Mouse (Mus musculus): ENCODE results near the gene Cyp26b1. TPM values are rescaled to one million over a fixed set of nuclear protein-coding genes. Genes with fewer than 3 reads are reported as not detected.

Gene Cyp26b1
- polyA plus RNA-seq, 1 experiment from 2014 or later: 10.2 TPM

DNA sequence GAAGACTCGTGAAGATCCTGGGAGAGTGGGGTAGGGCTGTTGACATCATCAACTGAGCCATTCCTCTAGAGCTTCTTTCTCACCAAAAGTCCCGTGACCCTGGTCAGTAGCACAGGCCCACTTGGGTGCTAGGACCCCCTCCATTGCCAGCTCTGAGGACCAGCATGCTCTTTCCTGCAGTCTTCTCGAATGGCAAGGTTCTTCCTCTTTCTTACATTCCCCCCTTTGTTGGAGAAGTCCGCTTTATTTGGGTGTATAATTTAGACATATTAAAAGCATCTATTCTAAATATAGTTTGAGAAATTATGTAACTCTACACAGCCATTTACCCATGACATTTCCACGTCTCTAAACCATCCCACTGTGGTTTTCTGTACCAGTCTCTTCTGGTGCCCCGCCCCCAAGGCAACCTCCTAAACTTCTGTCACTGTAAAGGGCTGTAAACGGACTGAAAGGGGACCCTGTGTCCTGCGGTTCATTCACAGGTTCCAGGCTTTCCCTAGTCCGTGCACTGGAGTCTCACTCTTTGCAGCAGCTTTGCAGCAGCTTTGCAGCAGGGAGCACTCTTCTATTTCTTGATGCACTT is 43.8 kb downstream of the Cyp26b1 start:
- Histone ChIP-seq H3K9ac (ENCODE audit: low read depth, low read length) (no peak overlapping the region), H3K36me3 (ENCODE audit: control insufficient read depth, insufficient read depth, low read length) (no peaks in the 10 kb centered on the region), H3K27ac (ENCODE audit: low read length) (no peak overlapping the region), H3K9me3 (replicated peaks; ENCODE audit: control insufficient read depth, low read length, poor library complexity, severe bottlenecking) (no peaks in the 10 kb centered on the region), H3K27me3 (ENCODE audit: control insufficient read depth, insufficient read depth, low read depth, low read length) (no peaks in the 10 kb centered on the region), H3K4me3 (ENCODE audit: low read depth, low read length) (no peak overlapping the region), H3K4me2 (ENCODE audit: low read length) (no peak overlapping the region), H3K4me1 (ENCODE audit: control insufficient read depth, insufficient read depth, low read length) (no peaks in the 10 kb centered on the region)
- WGBS: 76% methylated on average over 9 of the region's 9 CpGs
- no peak for ATAC-seq

DNA sequence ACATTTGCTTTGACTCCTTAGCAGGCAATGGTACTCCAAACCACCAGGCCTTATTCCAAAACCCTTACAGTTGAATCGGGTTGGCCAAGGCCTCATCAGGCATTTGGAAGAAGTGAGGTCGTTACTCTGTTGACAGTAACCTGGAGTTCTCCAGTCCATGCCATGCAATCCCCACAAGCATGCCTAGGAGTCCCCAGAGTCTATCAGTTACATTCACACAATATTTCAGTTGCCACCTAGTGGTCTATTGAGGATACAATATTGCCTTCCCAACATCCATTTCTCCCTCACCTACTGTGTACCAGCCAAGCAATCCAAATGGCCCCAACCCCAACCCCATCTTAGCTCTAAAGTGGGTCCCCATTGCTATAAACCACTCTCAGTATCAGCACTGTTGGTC is 48.3 kb downstream of the Cyp26b1 start:
- H3K27me3 ChIP-seq (ENCODE audit: control insufficient read depth, insufficient read depth, low read depth, low read length): no peaks in the 10 kb centered on the region
- no peaks in the 10 kb centered on the region for H3K4me1 ChIP-seq (ENCODE audit: control insufficient read depth, insufficient read depth, low read length)
- no peak for ATAC-seq
- no peaks in the 10 kb centered on the region for H3K9me3 ChIP-seq (replicated peaks; ENCODE audit: control insufficient read depth, low read length, poor library complexity, severe bottlenecking)
- H3K9ac ChIP-seq (ENCODE audit: low read depth, low read length): no peak overlapping the region
- no peak overlapping the region for H3K4me3 ChIP-seq (ENCODE audit: low read depth, low read length)
- no peak overlapping the region for H3K27ac ChIP-seq (ENCODE audit: low read length)
- WGBS: 79% methylated on average over 2 of the region's 2 CpGs
- no peaks in the 10 kb centered on the region for H3K36me3 ChIP-seq (ENCODE audit: control insufficient read depth, insufficient read depth, low read length)
- H3K4me2 ChIP-seq (ENCODE audit: low read length): no peak overlapping the region

DNA sequence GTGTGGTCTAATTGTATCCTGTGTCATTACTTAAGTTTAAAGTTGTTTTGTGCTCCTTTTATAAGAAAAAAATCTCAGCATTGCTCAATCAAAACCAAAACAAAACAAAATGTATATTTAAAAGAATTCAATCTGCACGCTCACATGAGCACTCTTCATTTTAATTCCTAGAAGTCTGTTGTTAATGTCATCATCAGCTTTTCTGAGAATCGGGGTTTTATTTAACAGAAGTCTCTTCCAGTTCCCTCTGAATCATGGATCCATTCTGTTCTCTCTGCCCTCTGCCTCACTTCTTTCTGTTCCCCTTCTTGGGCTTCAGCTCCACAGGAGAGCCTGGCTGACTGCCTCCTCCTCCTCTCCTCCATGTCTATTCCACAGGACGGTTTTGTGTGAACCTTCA is 49.3 kb downstream of the Cyp26b1 start:
- WGBS: 89% methylated on average over 3 of the region's 3 CpGs
- Histone ChIP-seq H3K9me3 (replicated peaks; ENCODE audit: control insufficient read depth, low read length, poor library complexity, severe bottlenecking) (no peaks in the 10 kb centered on the region), H3K4me3 (ENCODE audit: low read depth, low read length) (no peak overlapping the region), H3K36me3 (ENCODE audit: control insufficient read depth, insufficient read depth, low read length) (no peaks in the 10 kb centered on the region), H3K4me1 (ENCODE audit: control insufficient read depth, insufficient read depth, low read length) (no peaks in the 10 kb centered on the region), H3K27ac (ENCODE audit: low read length) (no peak overlapping the region), H3K4me2 (ENCODE audit: low read length) (no peak overlapping the region), H3K27me3 (ENCODE audit: control insufficient read depth, insufficient read depth, low read depth, low read length) (no peaks in the 10 kb centered on the region), H3K9ac (ENCODE audit: low read depth, low read length) (no peak overlapping the region)
- no peak for ATAC-seq

DNA sequence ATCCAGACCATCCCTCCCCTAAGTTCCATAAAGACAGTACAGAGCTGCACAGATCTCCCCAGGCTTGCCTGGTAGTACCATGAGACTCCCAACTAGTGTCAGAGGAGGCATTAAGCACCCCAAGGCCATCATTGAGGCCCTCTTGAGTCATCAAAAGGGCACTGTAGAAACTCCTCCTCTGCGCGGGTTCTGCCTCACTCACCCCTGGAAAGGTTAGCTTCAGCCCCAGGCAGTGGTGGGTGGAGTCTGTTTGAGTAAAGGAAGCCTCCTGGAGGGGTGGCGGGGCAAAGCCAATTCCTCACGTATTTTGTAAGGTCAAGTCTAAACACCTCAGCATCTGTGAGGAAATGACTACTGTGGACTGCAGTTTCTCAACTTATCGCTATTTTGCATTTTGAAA is 50.2 kb downstream of the Cyp26b1 start:
- H3K36me3 ChIP-seq (ENCODE audit: control insufficient read depth, insufficient read depth, low read length): no peaks in the 10 kb centered on the region
- H3K9ac ChIP-seq (ENCODE audit: low read depth, low read length): no peak overlapping the region
- no peak for ATAC-seq
- H3K9me3 ChIP-seq (replicated peaks; ENCODE audit: control insufficient read depth, low read length, poor library complexity, severe bottlenecking): no peaks in the 10 kb centered on the region
- no peak overlapping the region for H3K4me3 ChIP-seq (ENCODE audit: low read depth, low read length)
- no peak overlapping the region for H3K27ac ChIP-seq (ENCODE audit: low read length)
- 35% methylated on average over 5 of the region's 5 CpGs for WGBS
- no peaks in the 10 kb centered on the region for H3K4me1 ChIP-seq (ENCODE audit: control insufficient read depth, insufficient read depth, low read length)
- H3K27me3 ChIP-seq (ENCODE audit: control insufficient read depth, insufficient read depth, low read depth, low read length): no peaks in the 10 kb centered on the region
- H3K4me2 ChIP-seq (ENCODE audit: low read length): no peak overlapping the region

DNA sequence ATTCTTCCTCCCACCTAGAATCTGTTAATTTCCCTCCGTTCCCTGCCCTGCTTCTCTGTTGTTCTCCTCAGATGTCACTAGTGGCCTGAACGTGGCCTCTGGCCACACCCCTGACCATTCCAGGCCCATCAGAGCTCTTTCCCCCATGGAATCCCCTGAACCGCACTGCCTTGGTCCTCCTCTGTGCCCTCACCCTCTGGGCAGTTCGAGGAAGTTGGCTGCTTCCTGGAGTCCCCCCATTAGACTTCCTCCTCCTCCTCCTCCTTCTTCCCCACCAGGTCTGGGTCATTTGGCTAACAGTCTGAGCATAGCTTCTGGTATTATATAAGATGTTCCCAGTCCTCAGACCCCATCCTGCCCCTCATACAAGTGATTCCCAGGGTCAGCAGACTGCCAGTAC is 53.8 kb downstream of the Cyp26b1 start:
- Histone ChIP-seq H3K27me3 (ENCODE audit: control insufficient read depth, insufficient read depth, low read depth, low read length) (no peaks in the 10 kb centered on the region), H3K4me3 (ENCODE audit: low read depth, low read length) (no peak overlapping the region), H3K36me3 (ENCODE audit: control insufficient read depth, insufficient read depth, low read length) (no peaks in the 10 kb centered on the region), H3K9me3 (replicated peaks; ENCODE audit: control insufficient read depth, low read length, poor library complexity, severe bottlenecking) (no peaks in the 10 kb centered on the region), H3K9ac (ENCODE audit: low read depth, low read length) (no peak overlapping the region), H3K4me2 (ENCODE audit: low read length) (no peak overlapping the region), H3K4me1 (ENCODE audit: control insufficient read depth, insufficient read depth, low read length) (no peaks in the 10 kb centered on the region), H3K27ac (ENCODE audit: low read length) (no peak overlapping the region)
- 59% methylated on average over 4 of the region's 4 CpGs for WGBS
- no peak for ATAC-seq

DNA sequence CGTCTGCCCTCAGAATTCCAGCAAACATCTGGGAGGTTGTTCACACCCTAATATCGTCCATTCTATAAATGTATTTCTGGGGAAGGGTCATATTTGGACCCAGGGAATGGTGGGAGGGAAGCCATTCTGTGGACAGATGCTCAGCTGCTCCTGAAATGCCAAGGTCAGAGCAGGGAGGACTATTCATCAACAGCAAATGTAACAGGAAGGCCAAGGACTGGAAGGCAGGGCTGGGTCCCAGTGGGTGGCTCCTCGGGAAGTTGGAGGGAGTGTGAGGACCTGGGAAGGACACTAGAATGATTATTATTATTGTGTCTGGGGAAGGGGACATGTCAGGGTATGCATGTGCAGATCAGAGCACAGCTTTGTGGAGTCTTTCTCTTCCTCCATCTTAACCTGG is 55.0 kb downstream of the Cyp26b1 start:
- H3K4me2 ChIP-seq (ENCODE audit: low read length): no peak overlapping the region
- no peaks in the 10 kb centered on the region for H3K4me1 ChIP-seq (ENCODE audit: control insufficient read depth, insufficient read depth, low read length)
- H3K27me3 ChIP-seq (ENCODE audit: control insufficient read depth, insufficient read depth, low read depth, low read length): no peaks in the 10 kb centered on the region
- no peak overlapping the region for H3K27ac ChIP-seq (ENCODE audit: low read length)
- no peak overlapping the region for H3K9ac ChIP-seq (ENCODE audit: low read depth, low read length)
- H3K9me3 ChIP-seq (replicated peaks; ENCODE audit: control insufficient read depth, low read length, poor library complexity, severe bottlenecking): no peaks in the 10 kb centered on the region
- no peaks in the 10 kb centered on the region for H3K36me3 ChIP-seq (ENCODE audit: control insufficient read depth, insufficient read depth, low read length)
- H3K4me3 ChIP-seq (ENCODE audit: low read depth, low read length): no peak overlapping the region
- no peak for ATAC-seq
- WGBS: 82% methylated on average over 3 of the region's 3 CpGs

DNA sequence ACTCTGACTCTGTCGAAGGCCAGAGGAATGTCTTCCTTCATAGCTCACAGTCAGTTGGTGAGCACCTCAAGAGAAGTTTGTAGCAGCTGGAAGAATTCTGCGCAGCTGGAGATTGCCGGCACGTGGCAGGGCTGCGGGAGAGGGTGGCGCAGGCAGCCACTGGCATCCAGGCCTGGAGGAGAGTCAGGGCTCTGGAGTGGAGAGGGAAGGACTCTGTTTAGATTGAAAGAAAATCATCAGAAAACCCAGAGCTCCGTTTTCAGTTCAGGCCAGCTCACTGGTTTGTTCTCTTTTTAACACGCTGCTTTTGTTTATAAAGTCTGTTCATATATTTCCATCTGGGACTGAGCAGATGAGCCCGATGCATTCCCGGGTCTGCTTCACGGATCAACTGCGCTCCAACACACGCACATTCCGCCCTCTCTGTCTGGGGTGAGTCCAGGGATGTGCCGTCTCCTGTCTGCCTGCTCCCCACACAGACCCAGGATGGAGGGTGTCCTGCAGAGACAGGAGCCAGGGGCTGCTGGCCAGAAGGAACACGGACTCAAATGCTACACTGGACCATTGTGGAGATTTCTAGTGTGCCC is 56.0 kb downstream of the Cyp26b1 start:
- no peak for ATAC-seq
- H3K9me3 ChIP-seq (replicated peaks; ENCODE audit: control insufficient read depth, low read length, poor library complexity, severe bottlenecking): no peaks in the 10 kb centered on the region
- H3K27me3 ChIP-seq (ENCODE audit: control insufficient read depth, insufficient read depth, low read depth, low read length): no peaks in the 10 kb centered on the region
- H3K4me3 ChIP-seq (ENCODE audit: low read depth, low read length): no peak overlapping the region
- H3K9ac ChIP-seq (ENCODE audit: low read depth, low read length): no peak overlapping the region
- WGBS: 87% methylated on average over 16 of the region's 16 CpGs
- no peak overlapping the region for H3K27ac ChIP-seq (ENCODE audit: low read length)
- no peaks in the 10 kb centered on the region for H3K4me1 ChIP-seq (ENCODE audit: control insufficient read depth, insufficient read depth, low read length)
- no peaks in the 10 kb centered on the region for H3K36me3 ChIP-seq (ENCODE audit: control insufficient read depth, insufficient read depth, low read length)
- H3K4me2 ChIP-seq (ENCODE audit: low read length): no peak overlapping the region

DNA sequence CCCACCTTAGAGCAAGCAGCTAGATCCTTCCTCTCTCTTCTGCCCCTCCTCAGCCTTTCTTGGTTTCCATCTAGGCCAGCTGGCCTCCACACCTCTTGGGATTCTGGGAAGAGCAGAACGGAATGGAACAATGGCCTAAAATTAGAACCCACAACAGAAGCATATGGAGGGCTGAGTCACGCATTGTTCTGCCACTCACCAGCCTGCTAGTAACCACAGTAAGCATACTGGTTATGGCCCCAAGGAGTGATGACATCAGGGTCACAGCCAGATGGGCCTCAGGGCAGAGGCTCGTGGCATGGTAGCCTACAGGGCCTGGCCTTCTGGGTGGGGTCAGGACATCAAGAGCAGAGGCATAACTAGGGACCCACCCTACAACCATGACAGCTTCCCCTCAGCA is 58.8 kb downstream of the Cyp26b1 start:
- H3K4me3 ChIP-seq (ENCODE audit: low read depth, low read length): no peak overlapping the region
- no peak overlapping the region for H3K9ac ChIP-seq (ENCODE audit: low read depth, low read length)
- H3K36me3 ChIP-seq (ENCODE audit: control insufficient read depth, insufficient read depth, low read length): no peaks in the 10 kb centered on the region
- H3K27me3 ChIP-seq (ENCODE audit: control insufficient read depth, insufficient read depth, low read depth, low read length): no peaks in the 10 kb centered on the region
- no peak overlapping the region for H3K4me2 ChIP-seq (ENCODE audit: low read length)
- no peaks in the 10 kb centered on the region for H3K4me1 ChIP-seq (ENCODE audit: control insufficient read depth, insufficient read depth, low read length)
- H3K9me3 ChIP-seq (replicated peaks; ENCODE audit: control insufficient read depth, low read length, poor library complexity, severe bottlenecking): no peaks in the 10 kb centered on the region
- 73% methylated on average over 3 of the region's 3 CpGs for WGBS
- ATAC-seq: no peak
- H3K27ac ChIP-seq (ENCODE audit: low read length): no peak overlapping the region

DNA sequence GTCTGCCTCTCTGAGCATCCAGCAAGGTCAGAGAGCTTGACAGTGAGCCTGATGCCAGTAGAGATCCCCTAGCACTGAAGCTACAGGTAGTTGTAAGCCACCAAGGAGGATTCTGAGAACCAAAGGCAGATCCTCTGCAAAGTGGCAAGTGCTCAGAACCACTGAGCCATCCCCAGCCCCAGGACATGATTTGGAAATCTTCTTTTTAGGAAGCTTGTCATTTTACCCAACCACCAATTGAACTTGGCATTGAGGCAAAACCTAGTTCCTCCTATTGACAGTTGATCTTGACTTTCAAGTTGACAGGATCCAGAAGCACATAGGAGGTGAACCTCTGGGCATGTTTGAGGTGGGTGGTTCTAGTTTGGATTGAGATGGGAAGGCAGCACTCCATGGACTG is 63.8 kb downstream of the Cyp26b1 start:
- ATAC-seq: no peak
- H3K9me3 ChIP-seq (replicated peaks; ENCODE audit: control insufficient read depth, low read length, poor library complexity, severe bottlenecking): no peaks in the 10 kb centered on the region

More for the DNA sequence above, 63.8 kb downstream of the Cyp26b1 start:
- H3K9ac ChIP-seq (ENCODE audit: low read depth, low read length): no peak overlapping the region
- no peaks in the 10 kb centered on the region for H3K4me1 ChIP-seq (ENCODE audit: control insufficient read depth, insufficient read depth, low read length)
- H3K27ac ChIP-seq (ENCODE audit: low read length): no peak overlapping the region
- H3K4me2 ChIP-seq (ENCODE audit: low read length): no peak overlapping the region
- no peak overlapping the region for H3K4me3 ChIP-seq (ENCODE audit: low read depth, low read length)
- H3K27me3 ChIP-seq (ENCODE audit: control insufficient read depth, insufficient read depth, low read depth, low read length): no peaks in the 10 kb centered on the region
- H3K36me3 ChIP-seq (ENCODE audit: control insufficient read depth, insufficient read depth, low read length): no peaks in the 10 kb centered on the region
